Mouse (Mus musculus) layer of hippocampus, adult 9-11 months (tissue): ENCODE measurements around the gene Lmf1.

Source experiments
- DNase-seq: peaks from one replicate; pipeline ENCODE4 v3.0.0; 2022

Lmf1 gene

DNA sequence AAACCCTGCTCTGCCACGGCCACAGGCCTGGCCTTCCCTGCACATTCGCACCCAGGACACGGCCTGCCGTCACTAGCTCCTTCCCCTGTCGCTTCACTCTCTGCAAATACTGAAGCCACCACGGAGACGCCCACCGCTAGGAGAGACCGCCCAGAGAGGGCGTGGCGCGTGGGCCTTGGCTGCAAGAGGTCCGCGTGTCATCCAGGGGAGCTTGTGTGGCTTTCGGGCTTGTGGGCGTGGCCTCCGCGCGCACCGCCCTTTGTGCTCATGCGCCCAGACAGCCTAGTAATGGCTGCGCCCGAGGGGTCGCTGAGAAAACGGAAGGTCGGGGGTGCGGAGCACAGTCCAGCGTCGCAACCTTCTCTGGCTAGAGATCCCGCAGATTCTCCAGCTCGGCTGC, at the start of gene Lmf1:
Gene Lmf1, plus strand, starts transcription at position 166 of the 400 bp plus-strand sequence.
- DNase-seq, result peak; percentile 98

DNA sequence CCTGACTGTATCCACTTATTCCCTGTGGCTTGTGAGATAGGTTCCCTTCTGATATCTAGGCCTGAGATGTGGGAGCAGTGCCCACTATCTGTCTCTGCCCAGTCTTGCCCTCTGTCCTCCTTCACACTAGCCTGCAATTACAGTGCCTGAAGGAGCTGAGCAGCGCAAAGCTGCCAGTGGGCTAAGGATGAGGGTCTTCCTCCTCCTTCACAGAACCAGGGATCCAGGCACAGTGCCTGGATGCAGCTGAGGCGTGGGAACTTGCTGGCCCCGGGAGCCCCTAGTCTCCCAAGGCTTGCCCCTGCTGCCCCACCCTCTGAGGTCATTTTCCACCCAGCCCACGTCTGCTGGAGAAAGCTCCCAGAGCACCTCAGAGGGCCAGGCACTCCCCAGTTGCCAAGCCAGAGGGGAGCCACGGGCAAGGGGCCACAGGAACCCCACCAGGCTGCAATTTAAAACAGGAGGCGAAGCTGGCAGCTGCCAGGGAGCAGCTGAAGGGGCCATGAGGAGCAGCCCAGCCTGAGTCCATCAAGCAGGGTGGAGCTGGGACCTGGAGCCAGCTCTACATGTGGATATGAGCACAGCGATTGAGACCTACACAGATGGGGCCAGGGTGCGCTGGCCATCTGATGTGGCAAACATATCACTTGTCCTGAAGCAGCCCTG, 48.4 kb upstream of the Lmf1 start:
- no peak for DNase-seq

DNA sequence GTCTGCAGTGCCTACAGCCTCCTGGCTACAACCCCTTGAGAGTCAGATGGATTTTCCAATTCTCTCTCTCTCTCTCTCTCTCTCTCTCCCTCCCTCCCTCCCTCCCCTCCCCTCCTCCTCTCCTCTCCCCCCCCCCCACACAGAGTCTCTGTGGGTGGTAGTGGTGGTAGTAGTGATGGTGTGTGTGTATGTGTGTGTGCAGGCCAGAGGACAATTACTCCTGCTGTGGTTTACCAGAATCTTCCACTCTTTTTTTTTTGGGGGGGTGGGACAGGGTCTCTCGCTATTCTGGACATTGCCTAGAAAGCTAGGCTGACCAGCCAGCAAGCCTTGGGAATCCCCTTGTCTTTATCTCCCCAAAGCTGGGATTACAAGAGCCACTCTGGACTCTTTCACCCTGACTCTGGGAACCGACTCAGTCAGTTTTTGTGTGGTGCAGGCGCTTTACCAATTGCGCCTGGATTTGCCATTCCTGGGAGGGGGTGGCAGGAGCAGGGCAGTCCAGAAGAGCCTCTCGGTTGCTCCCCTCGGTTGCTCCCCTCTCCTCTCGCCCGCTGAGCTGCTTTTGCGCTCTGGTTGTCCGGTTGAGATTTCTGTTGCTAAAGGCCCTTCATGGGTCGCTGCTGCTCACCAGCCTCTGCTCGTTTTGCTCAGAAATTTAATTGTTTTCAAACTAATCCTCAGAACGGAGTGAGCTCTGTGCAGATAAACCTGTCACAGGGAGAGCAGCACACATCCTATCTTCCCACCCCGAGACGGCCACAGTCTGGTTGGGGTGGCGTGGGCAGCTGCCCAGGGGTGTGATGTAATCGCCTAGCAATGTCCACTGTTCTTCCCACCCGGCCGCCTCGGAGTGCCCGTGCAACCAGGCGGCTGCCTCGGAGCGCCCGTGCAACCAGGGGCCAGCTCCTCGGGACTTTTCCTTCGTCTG, 39.7 kb upstream of the Lmf1 start:
- peak; percentile 55 for DNase-seq

DNA sequence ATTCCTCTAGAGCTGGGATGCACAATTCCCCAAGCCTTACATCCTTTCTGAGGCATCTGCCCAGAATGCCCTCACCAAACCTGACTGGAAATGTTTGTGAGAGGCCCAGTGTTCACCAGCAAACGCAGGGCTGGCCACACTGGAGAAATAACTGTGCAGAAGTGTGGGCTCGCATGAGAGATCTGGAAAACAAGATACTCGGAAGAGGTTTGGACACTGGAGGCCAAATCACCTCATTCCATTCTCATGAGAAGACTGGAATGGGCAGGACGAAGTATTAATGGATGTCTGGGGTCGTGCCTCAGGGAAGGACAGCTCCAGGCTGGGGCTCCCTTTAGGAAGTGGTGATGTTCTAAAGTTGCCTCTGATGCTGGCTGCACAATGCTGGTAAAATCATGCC, 38.2 kb upstream of the Lmf1 start:
- no peak for DNase-seq

DNA sequence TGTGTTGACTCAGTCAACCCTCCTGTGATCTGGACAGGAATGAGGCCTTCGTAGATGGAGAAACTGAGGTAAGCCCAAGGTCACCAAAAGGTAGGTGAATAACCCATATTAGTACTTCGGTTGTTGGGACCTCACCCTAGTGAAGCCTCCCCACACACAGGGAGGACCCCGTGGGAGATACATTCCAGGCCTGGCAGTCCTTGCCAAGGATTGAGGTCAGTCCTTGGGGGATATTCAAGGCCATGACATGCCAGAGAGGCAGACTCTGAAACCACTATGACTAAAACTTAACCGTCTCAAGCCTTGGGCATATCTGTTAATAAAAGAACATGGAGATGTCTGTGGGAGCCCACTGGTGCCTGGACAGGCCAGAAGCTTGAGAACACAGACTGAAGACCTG, 37.1 kb upstream of the Lmf1 start:
- no peak for DNase-seq

DNA sequence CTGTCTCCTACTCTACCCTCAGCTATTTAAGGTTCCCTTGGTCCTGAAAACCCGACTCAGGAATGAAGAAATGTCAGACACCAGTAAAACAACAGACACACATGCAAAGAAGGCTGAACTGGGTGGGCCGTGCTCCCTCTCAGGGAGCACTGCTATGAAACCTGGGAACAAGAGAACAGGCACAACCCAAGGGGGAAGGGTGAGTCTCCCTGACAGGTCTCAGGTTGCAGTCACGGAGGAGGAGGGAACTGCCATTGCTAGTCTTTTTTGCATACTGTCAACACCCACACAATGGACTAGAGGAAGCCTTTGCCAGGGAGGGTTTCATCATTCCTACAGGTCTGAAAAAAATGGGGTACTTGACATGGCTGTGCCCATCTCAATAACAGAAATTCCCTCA, 31.9 kb upstream of the Lmf1 start:
- no peak for DNase-seq

DNA sequence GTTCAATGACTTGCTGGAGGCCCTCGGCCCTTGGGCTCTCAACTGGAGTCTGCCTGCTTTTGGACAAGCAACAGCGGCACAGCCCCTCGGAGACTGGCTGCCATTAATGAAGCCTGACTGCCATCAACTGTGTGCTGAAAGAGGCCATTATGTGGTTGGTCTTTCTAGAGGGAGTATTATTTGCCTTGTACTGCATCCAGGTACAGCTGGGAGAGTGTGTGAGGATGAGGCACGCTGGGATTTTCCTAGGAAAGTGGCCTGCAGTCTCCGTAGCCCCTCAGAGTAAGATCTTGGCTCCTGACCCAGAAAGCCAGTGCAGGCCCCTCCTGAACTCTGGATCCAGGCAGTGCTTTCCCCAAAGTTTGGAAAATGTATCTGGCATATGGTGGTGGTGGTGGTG, 28.9 kb upstream of the Lmf1 start:
- no peak for DNase-seq

DNA sequence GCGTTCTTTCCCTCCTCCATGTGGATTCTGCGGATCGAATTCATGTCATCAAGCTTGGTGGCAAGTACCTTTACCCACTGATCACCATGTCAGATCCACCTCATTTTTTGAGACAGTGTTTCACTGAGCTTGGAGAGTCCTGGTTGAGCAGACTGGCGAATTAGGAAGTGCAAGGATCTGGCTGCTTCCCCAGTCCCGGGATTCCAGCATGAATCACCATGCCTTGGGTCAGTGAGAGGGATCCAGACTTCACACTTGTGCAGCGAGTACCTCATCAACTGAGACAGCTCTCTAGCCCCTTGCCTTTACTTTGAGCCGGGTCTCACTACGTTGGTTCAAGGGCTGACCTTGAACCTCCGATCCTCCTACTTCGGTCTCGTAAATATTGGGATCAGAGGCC, 27.6 kb upstream of the Lmf1 start:
- no peak for DNase-seq

DNA sequence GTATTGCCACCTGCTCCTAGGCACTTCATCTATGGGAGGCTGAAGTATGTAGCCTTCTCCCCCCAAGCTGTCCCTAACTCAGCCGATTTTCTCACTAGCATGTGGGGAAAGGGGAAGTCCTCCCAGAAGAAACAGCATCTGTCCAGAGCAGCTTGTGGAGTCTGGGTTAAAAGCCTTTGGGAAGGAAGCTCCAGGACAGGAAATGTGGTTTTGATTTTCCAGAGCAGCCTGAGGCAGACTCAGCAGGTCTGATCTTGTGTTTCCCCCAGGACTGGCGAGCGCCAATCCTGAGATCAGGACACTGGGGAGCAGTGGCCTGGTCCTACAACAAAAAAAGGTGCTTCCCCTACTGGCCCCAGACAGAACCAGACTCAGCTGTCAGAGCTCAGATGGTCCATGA, 23.7 kb upstream of the Lmf1 start:
- no peak for DNase-seq

DNA sequence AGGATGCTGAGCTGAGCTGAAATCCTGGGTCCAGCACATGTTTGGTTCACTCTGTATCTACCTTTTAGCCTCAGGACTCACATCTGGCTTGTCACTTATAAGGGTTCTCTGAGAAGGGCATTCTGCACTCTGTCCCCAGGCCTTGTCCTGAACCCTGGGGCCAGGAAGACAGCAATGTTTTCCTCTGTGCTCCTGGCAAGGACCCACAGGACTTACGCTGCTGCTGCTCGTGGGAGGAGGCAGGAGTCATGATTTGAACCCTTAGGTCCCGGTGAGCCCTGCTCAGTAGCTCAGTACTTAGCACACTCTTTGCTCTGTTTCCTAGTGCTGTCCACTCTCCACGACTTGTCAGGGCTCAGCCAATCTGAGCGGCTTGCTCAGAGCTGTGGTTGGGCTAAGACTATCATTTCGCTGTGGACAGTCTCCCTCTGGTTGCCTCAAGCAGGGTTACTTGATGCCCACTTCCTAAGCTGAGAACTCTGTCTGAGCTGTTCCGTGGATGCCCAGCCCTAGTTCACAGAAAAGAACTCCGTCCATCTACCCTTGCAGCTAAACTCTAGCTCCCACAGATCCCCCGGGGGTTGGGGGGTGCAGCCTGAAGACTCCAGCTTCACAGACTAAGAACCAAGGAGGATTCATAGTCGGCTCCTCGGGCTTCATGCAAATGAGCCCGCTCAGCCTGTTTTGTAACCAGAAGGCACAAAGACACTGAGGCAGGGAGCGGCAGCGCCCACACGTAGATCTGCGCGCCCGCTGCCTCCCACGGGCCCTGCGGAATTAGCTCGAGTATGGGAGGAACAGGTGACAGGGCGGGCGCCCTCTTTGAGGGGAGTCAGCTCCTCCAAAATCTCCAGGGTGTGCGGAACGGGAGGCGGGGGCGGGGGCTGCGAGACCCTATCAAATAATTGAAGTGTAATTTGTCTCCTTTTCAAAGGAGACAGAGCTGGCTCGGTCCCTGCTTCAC, 22.9 kb upstream of the Lmf1 start:
- DNase-seq, result peak; percentile 92

DNA sequence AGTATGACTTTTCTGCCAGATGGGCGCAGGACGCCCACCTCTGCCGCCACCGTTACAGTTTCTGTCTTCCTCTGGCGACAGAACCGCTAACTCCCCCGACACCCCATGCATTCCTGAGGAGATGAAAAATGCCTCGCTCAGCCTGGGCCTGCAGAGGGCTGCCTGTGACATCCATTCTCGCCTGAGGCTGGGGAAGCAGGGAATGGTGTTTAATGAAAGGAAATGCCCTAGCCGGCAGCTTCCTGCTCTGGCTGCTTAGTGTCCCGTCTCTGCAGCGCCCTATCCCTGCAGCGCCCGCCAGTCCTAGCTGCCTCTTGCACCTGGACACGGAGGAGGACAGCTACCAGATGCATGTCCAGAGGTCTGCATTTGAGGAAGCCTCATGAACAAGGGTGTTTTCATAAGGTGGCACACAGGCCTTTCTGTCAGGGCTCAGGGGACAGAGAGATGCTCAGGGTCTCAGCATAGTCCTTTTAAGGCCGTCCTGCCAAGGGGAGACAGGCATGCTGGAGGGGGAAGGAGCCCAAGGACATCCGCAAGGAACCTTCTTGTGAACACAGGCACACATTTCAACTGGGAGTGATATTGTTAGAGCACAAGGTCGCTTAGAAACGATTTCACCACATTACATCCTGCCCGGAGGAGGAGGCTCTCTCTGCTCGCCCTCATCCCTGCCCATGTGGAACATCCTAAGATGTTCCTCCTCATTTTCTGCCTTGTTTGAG, 22.1 kb upstream of the Lmf1 start:
- DNase-seq, result peak; percentile 88

DNA sequence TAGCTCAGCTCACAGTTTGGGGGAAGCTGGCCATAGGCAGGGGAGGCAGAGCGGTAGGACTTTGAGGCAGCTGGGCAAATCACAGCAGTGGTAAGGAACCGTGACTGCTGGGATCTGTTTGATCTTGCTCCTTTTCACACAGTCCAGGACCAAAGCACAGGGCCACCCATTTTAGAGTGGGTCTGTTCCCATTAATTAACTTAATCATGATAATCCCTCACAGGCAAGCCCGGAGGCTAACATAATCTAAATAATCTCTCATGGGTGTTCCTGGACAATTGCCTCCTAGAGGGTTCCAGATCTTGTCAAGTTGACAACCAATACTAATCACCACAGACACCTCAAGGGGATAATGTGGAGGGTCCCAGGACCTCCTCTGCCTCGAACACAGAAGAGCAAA, 19.3 kb upstream of the Lmf1 start:
- DNase-seq, result no peak

DNA sequence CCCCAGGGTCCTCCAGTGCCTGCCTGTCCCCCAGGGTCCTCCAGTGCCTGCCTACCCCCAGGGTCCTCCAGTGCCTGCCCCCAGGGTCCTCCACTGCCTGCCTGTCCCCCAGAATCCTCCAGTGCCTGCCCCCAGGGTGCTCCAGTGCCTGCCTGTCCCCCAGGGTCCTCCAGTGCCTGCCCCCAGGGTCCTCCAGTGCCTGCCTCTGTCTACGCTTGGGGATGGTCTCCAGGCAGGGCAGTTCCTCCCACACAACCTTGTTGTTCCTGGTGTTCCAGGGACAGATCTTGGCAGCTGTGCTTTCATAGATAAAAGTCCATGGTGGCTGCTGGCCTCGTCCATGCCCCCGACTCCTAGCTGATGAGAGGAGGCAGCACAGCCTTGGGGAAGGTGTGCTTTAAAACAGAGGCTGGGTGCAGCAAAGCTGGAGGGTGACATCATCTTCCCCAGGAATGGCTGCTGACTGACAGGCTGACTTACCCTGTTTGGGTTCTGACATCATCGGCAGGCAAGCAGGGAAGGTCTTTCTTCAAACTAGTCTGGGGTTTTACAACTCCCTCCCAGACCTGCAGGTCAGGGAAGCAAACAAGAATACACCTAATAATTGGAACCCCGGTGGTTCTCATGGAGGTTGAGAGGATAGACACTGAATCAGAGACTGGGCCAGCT, 18.2 kb upstream of the Lmf1 start:
- no peak for DNase-seq

DNA sequence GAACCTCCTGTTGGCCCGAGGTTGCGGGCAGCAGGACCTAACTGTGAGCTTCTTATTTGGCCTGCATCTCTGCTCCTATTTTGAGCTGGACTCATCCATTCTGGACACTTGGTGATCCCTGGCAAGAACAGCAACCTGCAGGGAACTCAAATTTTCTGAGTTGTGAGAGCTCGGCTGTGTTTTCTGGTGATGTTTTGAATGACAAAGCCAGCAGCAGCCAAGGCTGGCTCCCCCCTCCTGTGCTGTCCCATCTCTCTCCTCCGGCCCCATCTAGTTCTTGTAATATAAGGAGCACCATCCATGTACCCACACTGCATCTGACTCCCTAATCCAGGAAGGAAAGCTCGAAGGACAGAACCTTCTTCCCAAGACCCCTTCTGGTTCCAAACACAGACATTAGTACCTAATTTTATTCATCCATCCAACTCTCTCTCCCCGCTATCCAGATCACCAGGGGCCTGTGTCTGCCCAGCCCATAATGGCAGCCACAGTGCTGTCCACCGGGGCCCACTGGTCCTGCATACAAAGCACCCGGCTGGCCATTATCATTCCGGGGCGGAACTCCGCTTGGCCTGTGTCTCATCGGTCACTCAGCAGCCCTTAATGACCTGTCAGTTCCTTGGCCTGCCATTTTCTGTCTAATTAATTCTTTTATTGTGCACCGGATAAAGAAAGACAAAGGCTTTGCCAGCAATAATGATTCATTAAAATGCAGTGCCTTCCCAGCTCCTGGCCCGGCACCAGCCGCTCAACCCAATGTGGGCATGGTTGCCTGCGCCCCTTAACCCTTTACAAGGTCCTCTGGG, 17.5 kb upstream of the Lmf1 start:
- peak; percentile 78 for DNase-seq

DNA sequence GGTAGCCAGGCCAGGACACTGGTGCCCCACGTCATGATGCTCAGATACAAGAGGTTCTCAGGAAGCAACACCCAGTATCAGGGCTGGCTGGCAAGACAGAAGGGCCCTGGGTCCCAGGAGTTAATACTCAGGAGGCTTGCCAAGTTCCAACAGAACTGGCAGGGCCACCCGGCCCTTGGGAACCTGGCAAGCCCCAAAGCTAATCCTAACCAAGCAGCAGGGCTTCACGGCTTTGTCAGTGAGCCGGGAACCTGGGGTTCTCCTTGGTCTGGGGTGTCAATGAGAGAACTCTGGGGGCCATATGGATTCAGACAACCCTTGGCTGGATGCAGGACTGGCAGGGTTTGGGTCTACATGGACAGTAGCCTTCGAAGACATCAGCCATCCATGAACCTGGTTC, 14.4 kb upstream of the Lmf1 start:
- DNase-seq, result peak; percentile 61

DNA sequence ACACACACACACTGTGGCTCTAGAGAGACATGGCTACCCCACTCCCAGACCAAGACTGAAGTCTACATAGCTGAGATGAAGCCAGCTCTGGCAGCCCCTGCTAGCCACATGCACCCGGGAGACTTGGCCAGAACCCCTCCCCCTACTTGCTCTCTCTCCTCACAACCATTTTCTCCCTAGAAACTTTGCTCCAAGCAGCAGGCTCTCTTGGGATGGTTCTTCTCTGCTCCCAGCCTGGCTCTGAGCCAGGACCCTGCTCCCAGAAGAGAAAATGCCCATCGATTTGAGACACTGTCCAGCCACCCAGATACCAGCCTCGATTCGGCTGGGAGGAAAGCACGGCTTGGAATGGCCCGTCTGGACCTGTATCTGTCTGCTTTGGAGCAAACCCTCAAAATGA, 13.6 kb upstream of the Lmf1 start:
- peak; percentile 59 for DNase-seq

DNA sequence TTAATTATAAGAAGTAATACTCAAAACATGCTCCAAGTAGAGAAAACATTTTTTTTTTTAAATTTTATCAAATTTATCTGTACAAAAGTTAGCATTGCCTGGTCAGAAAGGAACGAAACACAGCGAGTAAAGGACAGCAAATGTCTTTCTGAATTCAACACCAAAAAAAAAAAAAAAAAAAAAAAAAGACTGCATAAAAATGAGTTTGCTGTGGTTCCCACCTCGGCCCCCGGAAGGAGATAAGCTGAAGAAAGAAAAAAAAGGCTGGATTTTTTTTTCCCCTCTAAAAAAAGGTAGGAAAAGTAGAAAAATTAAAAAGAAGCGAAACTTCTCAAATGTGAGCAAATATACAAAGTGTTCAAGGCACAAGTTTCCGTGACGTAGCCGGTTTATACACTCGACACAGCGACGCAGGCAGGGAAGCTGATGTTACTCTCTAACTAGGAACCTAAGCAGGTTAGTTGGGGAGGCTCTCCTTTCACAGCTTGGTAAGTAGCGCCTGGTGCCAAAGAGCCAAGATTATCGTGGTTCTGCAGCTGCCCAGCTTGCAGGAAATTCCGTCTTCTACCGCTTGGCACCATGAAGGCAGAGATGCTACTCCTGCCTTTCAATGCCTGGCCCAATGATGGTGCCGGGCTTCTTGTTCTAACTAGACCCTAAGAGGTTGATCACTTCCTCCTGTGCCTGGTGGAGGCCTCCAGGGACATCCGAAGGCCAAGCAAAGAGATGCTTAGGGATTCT, 12.9 kb upstream of the Lmf1 start:
- DNase-seq, result no peak

DNA sequence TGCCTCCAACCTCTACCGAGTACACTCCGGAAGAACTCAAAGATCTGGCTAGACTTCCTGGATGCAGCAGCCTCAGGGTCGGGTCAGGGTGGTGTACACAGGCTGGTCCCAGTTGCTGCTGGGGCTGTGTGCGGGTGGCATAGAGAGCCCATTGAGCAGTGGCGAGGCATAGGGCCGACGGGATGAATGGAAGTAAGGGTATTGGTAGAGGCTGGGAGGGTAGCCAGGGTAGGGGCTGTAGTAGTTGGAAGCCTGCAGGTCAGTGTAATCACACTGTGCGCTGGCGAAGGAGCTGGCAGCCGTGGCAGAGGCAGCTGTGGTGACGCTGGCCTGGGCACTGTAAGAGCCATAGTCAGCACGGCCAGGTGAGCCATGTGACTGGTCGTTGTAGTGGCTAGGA, 11.6 kb upstream of the Lmf1 start:
- DNase-seq, result peak; percentile 49

DNA sequence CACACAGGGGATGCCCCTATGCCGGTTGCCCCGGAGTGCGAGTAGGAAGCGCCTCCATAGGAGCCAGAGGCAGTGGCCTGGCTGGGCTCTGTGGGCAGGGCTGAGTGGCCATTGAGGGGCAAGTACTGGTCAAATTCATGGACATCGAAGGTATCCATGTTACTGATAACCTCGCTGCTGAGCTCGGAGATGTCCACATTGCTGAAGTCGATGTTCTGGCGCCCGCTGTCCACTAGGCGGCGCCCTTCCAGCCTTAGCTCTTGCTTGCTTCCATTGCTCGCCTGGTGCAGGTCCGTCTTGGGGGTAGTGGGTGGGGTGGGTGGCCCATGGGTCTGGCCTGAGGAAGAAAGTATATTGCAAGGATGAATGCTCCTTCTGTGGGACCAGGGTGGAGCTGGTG, 11.1 kb upstream of the Lmf1 start:
- DNase-seq, result peak; percentile 76

DNA sequence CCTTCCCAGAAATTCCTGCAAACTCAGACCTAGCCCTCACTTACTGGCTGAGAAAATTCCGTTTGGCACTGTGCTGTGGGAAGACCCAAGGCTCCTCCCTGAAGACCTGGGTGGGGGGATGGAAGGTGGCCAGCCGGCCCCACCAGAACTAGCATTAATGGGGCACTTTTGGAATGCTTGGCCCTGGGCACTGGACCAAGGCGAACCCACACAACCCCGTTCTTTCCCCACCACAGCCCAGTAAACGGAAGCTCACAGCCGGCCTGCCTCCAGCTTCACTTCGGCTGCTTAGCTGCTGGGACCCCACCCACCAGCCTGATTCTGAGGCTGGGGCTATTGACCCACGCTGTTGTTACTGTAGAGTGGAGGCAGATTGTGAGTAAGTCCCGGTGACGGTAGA, 10.7 kb upstream of the Lmf1 start:
- peak; percentile 57 for DNase-seq
